Mouse (Mus musculus) testis, postnatal 14 days (tissue): Measurements from ENCODE around the gene Skor1.

Source experiments
- DNase-seq: peaks from one replicate; pipeline ENCODE4 v3.0.0; 2021; ENCODE audit warnings: low spot score

Gene Skor1

DNA sequence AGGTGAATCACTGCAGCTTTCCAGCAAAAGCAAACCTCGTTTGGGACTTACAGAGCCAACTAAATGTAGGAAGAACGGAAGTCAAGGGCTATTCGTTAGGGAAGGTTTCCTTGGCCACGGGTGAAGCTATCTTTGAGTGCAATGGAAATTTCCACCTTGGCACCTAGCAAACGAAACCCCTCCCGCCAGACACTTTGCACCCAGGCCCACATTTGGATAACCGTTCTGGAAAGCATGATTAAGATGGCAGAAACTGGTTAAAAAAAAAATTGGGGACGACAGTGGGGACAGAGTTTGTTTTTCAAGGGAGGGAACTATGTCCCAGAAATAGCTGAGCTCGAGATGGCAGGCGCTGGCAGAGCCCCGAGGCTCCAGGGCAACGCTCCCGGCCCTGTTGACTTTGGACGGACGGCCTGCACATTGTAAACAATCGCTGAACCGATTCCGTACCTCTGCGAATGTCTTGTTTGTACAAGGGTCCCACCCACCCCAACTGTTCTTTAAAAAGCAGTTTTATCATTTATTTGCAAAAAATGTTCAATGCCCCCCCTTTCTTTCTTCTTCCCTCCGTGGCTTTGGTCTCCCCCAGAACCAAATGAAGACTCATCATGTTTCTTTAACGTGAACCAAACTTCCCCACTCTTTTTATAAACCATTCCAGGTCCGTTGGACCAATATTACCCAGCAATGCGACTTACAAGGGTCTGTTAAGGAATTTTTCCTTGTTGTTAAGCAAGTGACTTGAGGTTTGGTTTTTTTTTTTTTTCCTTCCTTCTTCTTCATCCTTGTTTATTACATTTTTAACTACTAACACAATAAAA lies 57.5 kb downstream of the Skor1 start:
- no peak for DNase-seq

DNA sequence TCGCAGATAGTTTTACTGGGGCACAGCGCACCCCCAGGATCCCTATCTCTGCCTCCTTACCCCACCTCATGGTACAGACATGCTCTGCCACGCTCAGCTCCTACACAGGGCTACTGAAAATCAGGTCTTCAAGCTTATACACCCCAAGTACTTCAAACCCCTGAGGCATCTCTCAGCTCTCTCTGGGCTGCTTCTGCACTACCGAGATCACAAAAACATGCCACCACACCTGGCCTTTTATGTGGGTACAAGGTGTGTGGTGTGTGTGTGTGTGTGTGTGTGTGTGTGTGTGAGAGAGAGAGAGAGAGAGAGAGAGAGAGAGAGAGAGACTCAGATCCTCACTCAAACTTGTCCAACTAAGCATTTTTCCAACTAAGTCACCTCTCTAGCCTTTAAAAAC lies 59.6 kb downstream of the Skor1 start:
- DNase-seq, result no peak
